Mouse (Mus musculus) heart, postnatal 0 days (tissue): ENCODE results near the gene Gstm6. TPM values are rescaled to one million over a fixed set of nuclear protein-coding genes. Genes with fewer than 3 reads are reported as not detected.

Experiments used
- ATAC-seq: fragments of 200-750 bp; cut with Nextera tagmentation; 2 replicates; pipeline ENCODE4 v1.8.0; 2017; ENCODE audit warnings: low read depth, moderate number of reproducible peaks, moderate library complexity; ENCODE audit not compliant: insufficient read depth
- DNase-seq: peaks from one replicate; pipeline ENCODE4 v3.0.0-alpha.2; 2016; ENCODE audit warnings: low spot score
- H3K27ac ChIP-seq: fragments of 300-500 bp; sonication (generic); 2 replicates; pipeline ENCODE4 v1.5.1; 2014; ENCODE audit warnings: low read depth, mild to moderate bottlenecking
- H3K27me3 ChIP-seq: fragments of 300-500 bp; sonication (generic); 2 replicates; pipeline ENCODE4 v1.6.1; 2014; ENCODE audit warnings: low read length, mixed read lengths; ENCODE audit not compliant: control insufficient read depth, insufficient read depth
- H3K36me3 ChIP-seq: fragments of 300-500 bp; sonication (generic); replicated peaks from 2 replicates; pipeline ENCODE4 v1.6.1; 2014; ENCODE audit warnings: low read length, mixed read lengths; ENCODE audit not compliant: control insufficient read depth, insufficient read depth
- H3K4me1 ChIP-seq: fragments of 300-500 bp; sonication (generic); 2 replicates; pipeline ENCODE4 v1.6.1; 2014; ENCODE audit warnings: antibody characterized with exemption; ENCODE audit not compliant: control insufficient read depth, insufficient read depth
- H3K4me2 ChIP-seq: fragments of 300-500 bp; sonication (generic); 2 replicates; pipeline ENCODE4 v1.6.1; 2014; ENCODE audit warnings: low read depth, mild to moderate bottlenecking, low read length, moderate library complexity
- H3K4me3 ChIP-seq: fragments of 300-500 bp; sonication (generic); 2 replicates; pipeline ENCODE4 v1.5.1; 2014; ENCODE audit warnings: low read depth, low read length
- H3K9ac ChIP-seq: fragments of 300-500 bp; sonication (generic); replicated peaks from 2 replicates; pipeline ENCODE4 v1.6.1; 2014; ENCODE audit warnings: low read depth, low read length, mixed read lengths
- H3K9me3 ChIP-seq: fragments of 300-500 bp; sonication (generic); replicated peaks from 2 replicates; pipeline ENCODE4 v1.6.1; 2016; ENCODE audit warnings: low read length; ENCODE audit not compliant: control insufficient read depth
- CTCF ChIP-seq: IDR thresholded peaks from 2 replicates; pipeline ENCODE4 v1.5.1; 2016; ENCODE audit warnings: antibody characterized with exemption, control low read depth, low read depth
- EP300 ChIP-seq: IDR thresholded peaks from 2 replicates; pipeline ENCODE4 v1.6.1; 2016; ENCODE audit warnings: antibody characterized with exemption, low read depth
- WGBS: fragments of 180-500 bp; shearing (Covaris S2); extraction: QIAGEN DNeasy Blood & Tissue Kit; methylation state at CpG from one replicate; pipeline ENCODE4 v1.1.7; 2014; 5-methylcytosine and 5-hydroxymethylcytosine counted together
- polyA plus RNA-seq: library from polyadenylated mRNA; unstranded; fragments of >200 nt; fragmentation: Nextera tagmentation; extraction: Ambion mirVana; gene quantifications from 2 replicates; pipeline ENCODE4 v1.2.1, GENCODE M21; 2015
- total RNA-seq: library from RNA; depleted of rRNA; stranded (reverse); fragments of >200 nt; gene quantifications from 2 replicates; pipeline ENCODE4 v1.2.3, GENCODE M21; 2014; ENCODE audit warnings: low replicate concordance

The Gstm6 gene
- total and polyA plus RNA-seq, 2 experiments from 2014 or later: 11.5 to 17.9 TPM

- H3K9me3 ChIP-seq: no peaks in the 10 kb centered on the region
- TF ChIP-seq EP300 (no peak), CTCF (no peak)
These were observed 18.2 kb downstream of the Gstm6 start for GRCm38 (mm10) chr3:107925335-107925734.

GRCm38 (mm10) chr3:107920348-107920747 is 23.2 kb downstream of the Gstm6 start:
- no peak for ATAC-seq
- 90% methylated on average over 5 of the region's 5 CpGs for WGBS
- Histone ChIP-seq H3K36me3 (no peaks in the 10 kb centered on the region), H3K27ac (no peak overlapping the region), H3K4me2 (no peak overlapping the region), H3K4me1 (no peaks in the 10 kb centered on the region; the same call in 1 of the 2 replicates), H3K27me3 (no peaks in the 10 kb centered on the region), H3K4me3 (no peak overlapping the region), H3K9ac (no peak overlapping the region), H3K9me3 (no peaks in the 10 kb centered on the region)
- no peak for TF ChIP-seq EP300
- no peak for TF ChIP-seq CTCF
- no peak for DNase-seq

More at GRCm38 (mm10) chr3:107925335-107925734, 18.2 kb downstream of the Gstm6 start:
- Histone ChIP-seq H3K36me3 (no peaks in the 10 kb centered on the region), H3K27me3 (no peaks in the 10 kb centered on the region), H3K4me2 (no peak overlapping the region), H3K4me3 (no peak overlapping the region), H3K27ac (no peak overlapping the region), H3K9ac (no peak overlapping the region), H3K4me1 (no peaks in the 10 kb centered on the region; the same call in 1 of the 2 replicates)
- no peak for ATAC-seq
- 85% methylated on average over 3 of the region's 3 CpGs for WGBS
- DNase-seq: no peak

- TF ChIP-seq EP300 (no peak), CTCF (peak; percentile 80)
- no peaks in the 10 kb centered on the region for H3K36me3 ChIP-seq
- no peaks in the 10 kb centered on the region for H3K27me3 ChIP-seq
- WGBS: 57% methylated on average over 7 of the region's 7 CpGs
- no peaks in the 10 kb centered on the region for H3K9me3 ChIP-seq
- no peaks in the 10 kb centered on the region for H3K4me1 ChIP-seq
- H3K4me3 ChIP-seq: no peak overlapping the region
- peak; percentile 59 for DNase-seq
- no peak for ATAC-seq
- no peak overlapping the region for H3K27ac ChIP-seq
- H3K4me2 ChIP-seq: no peak overlapping the region
- H3K9ac ChIP-seq: no peak overlapping the region
These were observed 25.7 kb downstream of the Gstm6 start for GRCm38 (mm10) chr3:107917783-107918408.

GRCm38 (mm10) chr3:107917097-107917496 is 26.5 kb downstream of the Gstm6 start:
- Histone ChIP-seq H3K4me3 (no peak overlapping the region), H3K27me3 (no peaks in the 10 kb centered on the region), H3K27ac (no peak overlapping the region), H3K4me2 (no peak overlapping the region), H3K9me3 (no peaks in the 10 kb centered on the region), H3K4me1 (no peaks in the 10 kb centered on the region), H3K36me3 (no peaks in the 10 kb centered on the region), H3K9ac (no peak overlapping the region)
- ATAC-seq: no peak
- DNase-seq: no peak
- no peak for TF ChIP-seq EP300
- TF ChIP-seq CTCF: 0 out of 2 replicates have a peak, but pooled peaks have one; percentile 17
- WGBS: 84% methylated on average over 3 of the region's 3 CpGs

GRCm38 (mm10) chr3:107916674-107917073 is 26.9 kb downstream of the Gstm6 start:
- H3K36me3 ChIP-seq: no peaks in the 10 kb centered on the region
- TF ChIP-seq EP300 (no peak), CTCF (no peak)
- no peaks in the 10 kb centered on the region for H3K4me1 ChIP-seq
- H3K9me3 ChIP-seq: no peaks in the 10 kb centered on the region
- ATAC-seq (no peak), DNase-seq (no peak)
- no peak overlapping the region for H3K27ac ChIP-seq
- 78% methylated on average over 15 of the region's 15 CpGs for WGBS
- H3K9ac ChIP-seq: no peak overlapping the region
- H3K4me2 ChIP-seq: no peak overlapping the region
- H3K4me3 ChIP-seq: no peak overlapping the region
- no peaks in the 10 kb centered on the region for H3K27me3 ChIP-seq

- WGBS: 60% methylated on average over 6 of the region's 6 CpGs
- ATAC-seq (no peak), DNase-seq (no peak)
- H3K4me2 ChIP-seq: no peak overlapping the region
- no peaks in the 10 kb centered on the region for H3K9me3 ChIP-seq
- peaks cover 5% of the 10 kb centered on the region; the same call in 1 of the 2 replicates for H3K4me1 ChIP-seq
- no peaks in the 10 kb centered on the region for H3K27me3 ChIP-seq
- no peak overlapping the region for H3K9ac ChIP-seq
- H3K4me3 ChIP-seq: no peak overlapping the region
- no peaks in the 10 kb centered on the region for H3K36me3 ChIP-seq
- H3K27ac ChIP-seq: no peak overlapping the region
- no peak for TF ChIP-seq CTCF
- no peak for TF ChIP-seq EP300
These were observed 37.6 kb downstream of the Gstm6 start for GRCm38 (mm10) chr3:107905942-107906341.
